Mouse (Mus musculus) retina, embryonic 14.5 days (tissue): Measurements from ENCODE around the gene Clstn3.
"Not testable (repeated sequence)": the region's sequence is repeated elsewhere in the genome, so short reads cannot be mapped to it uniquely, and the experiment has no call there.

Source experiments
- DNase-seq: peaks from one replicate; pipeline ENCODE4 v3.0.0-alpha.2; 2015; ENCODE audit warnings: low spot score

Gene Clstn3

GRCm38 (mm10) chr6:124408355-124408754, 56.2 kb downstream of the Clstn3 start:
- no peak for DNase-seq

- DNase-seq = no peak
These were observed 57.4 kb downstream of the Clstn3 start for GRCm38 (mm10) chr6:124407180-124407579.

GRCm38 (mm10) chr6:124406326-124406725, 58.3 kb downstream of the Clstn3 start:
- no peak for DNase-seq

DNA sequence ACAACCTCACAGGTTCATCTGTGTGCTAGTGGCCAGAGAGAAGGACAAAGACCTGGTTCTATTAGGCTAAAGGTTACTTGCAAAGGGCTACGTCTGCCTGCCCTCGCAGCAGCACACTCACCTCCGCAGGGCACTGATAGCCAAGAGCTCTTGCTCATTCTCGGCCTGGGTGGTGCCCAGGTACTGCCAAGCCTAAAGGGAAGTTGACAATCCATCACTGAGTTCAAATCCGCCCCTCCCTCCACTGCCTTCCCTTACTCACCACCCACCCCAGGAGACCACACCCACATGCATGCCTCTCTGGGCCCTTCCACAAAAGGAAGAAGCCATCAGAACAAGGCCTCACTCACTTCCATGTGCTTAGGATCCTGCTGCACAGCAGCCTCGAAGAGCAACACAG, 64.9 kb downstream of the Clstn3 start:
- no peak for DNase-seq

DNA sequence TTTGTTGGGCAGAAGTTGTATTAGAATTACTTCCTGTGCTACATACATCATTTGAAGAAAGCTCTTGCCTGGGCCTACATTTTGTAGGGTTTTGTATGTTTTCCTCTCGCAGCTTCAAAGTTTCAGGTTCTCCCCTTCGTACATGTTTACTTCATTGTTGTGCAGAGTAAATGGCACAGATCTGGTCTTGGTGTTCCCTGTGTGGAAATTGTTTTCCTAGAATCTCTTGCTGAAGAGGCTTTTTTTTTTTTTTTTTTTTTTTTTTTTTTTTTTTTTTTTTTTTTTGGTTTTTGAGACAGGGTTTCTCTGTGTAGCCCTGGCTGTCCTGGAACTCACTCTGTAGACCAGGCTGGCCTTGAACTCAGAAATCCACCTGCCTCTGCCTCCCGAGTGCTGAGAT, 69.6 kb downstream of the Clstn3 start:
- not testable (repeated sequence) for DNase-seq
